Mouse (Mus musculus) liver, postnatal 0 days (tissue): Measurements from ENCODE around the gene Tmem262.

Source experiments
- CTCF ChIP-seq: sonication (generic); IDR thresholded peaks from 2 replicates; pipeline ENCODE4 v1.5.1; 2016; ENCODE audit warnings: antibody characterized with exemption, low read depth
- EP300 ChIP-seq: IDR thresholded peaks from 2 replicates; pipeline ENCODE4 v1.6.1; 2016; ENCODE audit warnings: antibody characterized with exemption, low read depth, mild to moderate bottlenecking

DNA sequence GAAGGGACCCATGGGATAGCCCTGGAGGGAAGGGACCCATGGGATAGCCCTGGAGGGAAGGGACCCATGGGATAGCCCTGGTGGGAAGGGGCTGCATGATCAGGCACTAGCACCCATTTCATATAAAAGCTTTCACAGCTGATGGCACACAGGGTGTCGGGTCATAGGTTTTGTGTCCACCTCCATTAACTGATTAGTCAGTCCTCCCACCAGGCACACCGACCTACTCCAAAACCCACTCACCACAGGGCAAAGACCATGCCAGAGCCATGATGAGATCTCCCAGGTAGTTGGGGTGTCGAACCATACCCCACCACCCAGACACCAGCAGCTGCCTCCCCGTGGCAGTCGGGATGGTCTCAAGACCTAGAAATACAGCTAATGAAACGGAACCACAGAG lies 16.8 kb upstream of the Tmem262 start:
- TF ChIP-seq CTCF, result no peak
- no peak for TF ChIP-seq EP300
